Mouse (Mus musculus): ENCODE measurements around the gene Ddx6. TPM values are rescaled to one million over a fixed set of nuclear protein-coding genes. Genes with fewer than 3 reads are reported as not detected.
A peak's percentile ranks its signal among the peaks of the same experiment; 100 is the strongest.

Gene Ddx6
- polyA plus RNA-seq (2012; rRNA removed) = 41.8 TPM in 2 replicates

GRCm38 (mm10) chr9:44604779-44605615 lies at the start of gene Ddx6:
Gene Ddx6, plus strand, starts transcription at chr9:44604892.
- Histone ChIP-seq H3K27me3 (ENCODE audit: control insufficient read depth, insufficient read depth, low read length) (no peaks in the 10 kb centered on the region), H3K4me1 (ENCODE audit: control insufficient read depth, insufficient read depth, low read length) (peaks cover 15% of the 10 kb centered on the region; the same call in 1 of the 2 replicates), H3K27ac (ENCODE audit: insufficient read depth, low read length) (peak within 1 kb of the TSS; percentile 99), H3K4me3 (replicated peaks; ENCODE audit: insufficient read depth, low read depth, low read length) (peak within 1 kb of the TSS; percentile 93)
- TF ChIP-seq CTCF (IDR thresholded peaks at IDR 0.05; ENCODE audit: borderline replicate concordance, insufficient read depth, low read depth, low read length) = no peak
- no peak for TF ChIP-seq POLR2A (IDR thresholded peaks at IDR 0.05; ENCODE audit: borderline replicate concordance, insufficient read depth, low read length)
- WGBS = under 1% methylated on average over 80 of the region's 80 CpGs
- DNase-seq = peak; percentile 79 to 89

DNA sequence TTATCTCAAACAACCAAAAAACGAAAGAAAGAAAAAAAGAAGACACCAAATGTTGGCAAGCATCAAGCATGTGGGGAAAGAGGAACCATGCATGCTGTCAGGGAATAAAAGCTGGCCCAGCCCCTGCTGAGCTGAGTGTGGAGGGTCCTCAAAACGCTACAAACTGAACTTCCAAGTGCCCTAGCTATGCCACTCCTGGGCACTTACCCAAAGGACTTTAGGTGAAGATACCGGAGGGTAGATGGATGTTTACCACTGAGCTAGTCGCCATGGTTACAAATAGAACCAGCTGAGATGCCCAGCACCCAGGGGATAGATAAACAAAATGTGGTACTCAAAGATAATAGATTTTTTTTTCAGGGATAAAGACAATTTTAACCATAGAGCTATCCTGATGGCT lies 43.1 kb upstream of the Ddx6 start, which contains the start of gene Cxcr5:
Gene Cxcr5, minus strand, starts transcription at position 281 of the 400 bp plus-strand sequence.
- DNase-seq = no peak
- TF ChIP-seq CTCF (IDR thresholded peaks at IDR 0.05; ENCODE audit: borderline replicate concordance, insufficient read depth, low read depth, low read length) = no peak
- H3K27ac ChIP-seq (ENCODE audit: insufficient read depth, low read length) = no peak within 1 kb of the TSS
- no peak within 1 kb of the TSS for H3K4me3 ChIP-seq (replicated peaks; ENCODE audit: insufficient read depth, low read depth, low read length)
- H3K4me1 ChIP-seq (ENCODE audit: control insufficient read depth, insufficient read depth, low read length) = no peaks in the 10 kb centered on the region
- H3K27me3 ChIP-seq (ENCODE audit: control insufficient read depth, insufficient read depth, low read length) = no peaks in the 10 kb centered on the region
- 35% methylated on average over 4 of the region's 4 CpGs for WGBS

DNA sequence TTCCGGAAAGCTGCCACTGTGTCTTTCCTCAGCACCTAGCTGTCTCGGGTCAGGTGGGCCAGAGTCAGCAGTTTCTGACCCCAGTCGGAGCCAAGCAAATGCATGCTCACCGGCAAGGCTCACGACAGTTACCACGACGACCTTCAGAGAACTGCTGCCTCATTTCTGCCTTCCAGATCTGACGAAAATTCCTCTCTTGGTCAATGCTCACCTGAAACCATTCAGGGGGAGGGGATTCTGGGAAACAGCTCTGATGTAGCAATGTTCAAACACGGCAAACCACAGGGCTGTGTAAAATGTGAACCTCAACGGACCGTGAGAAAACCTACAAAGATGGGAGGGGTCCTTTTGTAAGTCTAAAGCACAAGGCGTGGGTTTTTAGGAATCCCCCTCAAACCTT lies 41.8 kb upstream of the Ddx6 start:
- Histone ChIP-seq H3K4me3 (replicated peaks; ENCODE audit: insufficient read depth, low read depth, low read length) (no peak overlapping the region), H3K4me1 (ENCODE audit: control insufficient read depth, insufficient read depth, low read length) (no peaks in the 10 kb centered on the region; the same call in 1 of the 2 replicates), H3K27ac (ENCODE audit: insufficient read depth, low read length) (no peak overlapping the region), H3K27me3 (ENCODE audit: control insufficient read depth, insufficient read depth, low read length) (no peaks in the 10 kb centered on the region)
- no peak for DNase-seq
- no peak for TF ChIP-seq POLR2A (IDR thresholded peaks at IDR 0.05; ENCODE audit: borderline replicate concordance, insufficient read depth, low read length)
- no peak for TF ChIP-seq CTCF (IDR thresholded peaks at IDR 0.05; ENCODE audit: borderline replicate concordance, insufficient read depth, low read depth, low read length)
- WGBS = 68% methylated on average over 12 of the region's 12 CpGs

GRCm38 (mm10) chr9:44565367-44565766 lies 39.3 kb upstream of the Ddx6 start:
- H3K27me3 ChIP-seq (ENCODE audit: control insufficient read depth, insufficient read depth, low read length) = no peaks in the 10 kb centered on the region
- no peak overlapping the region for H3K27ac ChIP-seq (ENCODE audit: insufficient read depth, low read length)
- 46% methylated on average over 6 of the region's 6 CpGs for WGBS
- no peaks in the 10 kb centered on the region; the same call in 1 of the 2 replicates for H3K4me1 ChIP-seq (ENCODE audit: control insufficient read depth, insufficient read depth, low read length)
- DNase-seq = no peak
- TF ChIP-seq CTCF (IDR thresholded peaks at IDR 0.05; ENCODE audit: borderline replicate concordance, insufficient read depth, low read depth, low read length) (no peak), POLR2A (IDR thresholded peaks at IDR 0.05; ENCODE audit: borderline replicate concordance, insufficient read depth, low read length) (no peak)
- no peak overlapping the region for H3K4me3 ChIP-seq (replicated peaks; ENCODE audit: insufficient read depth, low read depth, low read length)

DNA sequence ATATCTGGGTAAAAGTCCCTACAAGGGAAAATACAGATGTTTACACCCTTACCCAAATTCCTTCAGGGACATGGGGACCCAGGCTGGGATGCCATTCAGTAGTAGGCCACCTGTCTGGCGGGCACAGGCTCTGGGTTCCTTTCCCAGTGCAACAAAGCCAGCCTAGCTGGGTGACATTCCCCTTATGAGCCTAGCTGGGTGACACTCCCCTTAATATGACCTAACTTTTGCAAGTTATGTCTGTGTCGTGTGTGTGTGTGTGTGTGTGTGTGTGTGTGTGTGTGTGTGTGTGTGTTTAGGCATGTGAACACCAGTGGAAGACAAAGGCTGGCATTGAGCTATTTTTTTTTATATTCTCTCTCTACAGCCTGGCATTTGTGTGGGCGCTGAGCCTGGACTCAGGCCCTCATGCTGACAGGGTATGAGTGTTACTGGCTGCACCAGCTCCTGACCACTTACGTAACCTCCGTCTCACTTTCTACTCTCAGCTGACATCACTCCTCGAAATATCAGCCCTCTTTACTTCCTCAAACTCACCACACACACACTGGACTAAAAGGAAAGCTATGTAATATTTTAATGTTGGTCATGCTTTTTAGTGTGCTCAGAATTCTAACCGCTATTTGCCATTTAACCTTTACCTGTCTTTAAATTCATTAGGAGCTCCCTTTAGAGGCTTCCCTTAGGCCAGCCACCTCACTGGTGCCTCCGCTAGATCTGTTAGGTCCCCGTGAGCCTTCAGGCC lies 37.2 kb upstream of the Ddx6 start:
- TF ChIP-seq POLR2A (IDR thresholded peaks at IDR 0.05; ENCODE audit: borderline replicate concordance, insufficient read depth, low read length) (no peak), CTCF (IDR thresholded peaks at IDR 0.05; ENCODE audit: borderline replicate concordance, insufficient read depth, low read depth, low read length) (no peak)
- Histone ChIP-seq H3K4me3 (replicated peaks; ENCODE audit: insufficient read depth, low read depth, low read length) (no peak overlapping the region), H3K4me1 (ENCODE audit: control insufficient read depth, insufficient read depth, low read length) (no peaks in the 10 kb centered on the region; the same call in 1 of the 2 replicates), H3K27me3 (ENCODE audit: control insufficient read depth, insufficient read depth, low read length) (no peaks in the 10 kb centered on the region), H3K27ac (ENCODE audit: insufficient read depth, low read length) (peak overlapping the region; percentile 44)
- peak; percentile 54 to 80 for DNase-seq
- 28% methylated on average over 9 of the region's 9 CpGs for WGBS

DNA sequence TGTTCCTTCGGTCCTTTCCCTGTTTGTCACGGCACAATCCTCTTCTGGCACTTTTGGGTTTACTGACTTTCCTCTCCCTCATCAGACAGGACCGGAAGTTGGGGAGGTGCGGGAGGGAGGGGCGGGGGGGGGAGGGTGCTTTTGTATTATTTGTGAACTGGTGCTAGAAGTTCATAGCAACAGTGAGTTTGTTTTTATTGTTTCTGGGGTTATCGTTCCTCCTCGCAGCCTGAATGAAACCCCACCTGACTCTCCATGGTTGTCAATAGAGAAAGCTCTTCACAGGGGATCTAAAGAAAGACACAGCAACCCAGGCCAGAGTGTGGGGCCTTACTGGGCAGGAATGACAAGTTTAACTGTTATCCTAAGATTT lies 36.6 kb upstream of the Ddx6 start:
- Histone ChIP-seq H3K27ac (ENCODE audit: insufficient read depth, low read length) (peak overlapping the region; percentile 27; the same call in 1 of the 2 replicates), H3K4me3 (replicated peaks; ENCODE audit: insufficient read depth, low read depth, low read length) (no peak overlapping the region), H3K4me1 (ENCODE audit: control insufficient read depth, insufficient read depth, low read length) (no peaks in the 10 kb centered on the region; the same call in 1 of the 2 replicates), H3K27me3 (ENCODE audit: control insufficient read depth, insufficient read depth, low read length) (no peaks in the 10 kb centered on the region)
- TF ChIP-seq POLR2A (IDR thresholded peaks at IDR 0.05; ENCODE audit: borderline replicate concordance, insufficient read depth, low read length) (no peak), CTCF (IDR thresholded peaks at IDR 0.05; ENCODE audit: borderline replicate concordance, insufficient read depth, low read depth, low read length) (no peak)
- no peak for DNase-seq
- whole genome bisulfite sequencing = 26% methylated on average over 7 of the region's 7 CpGs

- no peak for TF ChIP-seq POLR2A (IDR thresholded peaks at IDR 0.05; ENCODE audit: borderline replicate concordance, insufficient read depth, low read length)
- TF ChIP-seq CTCF (IDR thresholded peaks at IDR 0.05; ENCODE audit: borderline replicate concordance, insufficient read depth, low read depth, low read length) = no peak
- Histone ChIP-seq H3K27ac (ENCODE audit: insufficient read depth, low read length) (no peak overlapping the region), H3K4me3 (replicated peaks; ENCODE audit: insufficient read depth, low read depth, low read length) (no peak overlapping the region), H3K27me3 (ENCODE audit: control insufficient read depth, insufficient read depth, low read length) (no peaks in the 10 kb centered on the region), H3K4me1 (ENCODE audit: control insufficient read depth, insufficient read depth, low read length) (no peaks in the 10 kb centered on the region; the same call in 1 of the 2 replicates)
- 83% methylated on average over 12 of the region's 12 CpGs for WGBS
- no peak for DNase-seq
Observed at GRCm38 (mm10) chr9:44570939-44571382, 33.7 kb upstream of the Ddx6 start.

Data from cerebellum, adult 2 months (tissue).